ENCODE assay signal across 26 mouse cellular contexts in the genomic region with DNA sequence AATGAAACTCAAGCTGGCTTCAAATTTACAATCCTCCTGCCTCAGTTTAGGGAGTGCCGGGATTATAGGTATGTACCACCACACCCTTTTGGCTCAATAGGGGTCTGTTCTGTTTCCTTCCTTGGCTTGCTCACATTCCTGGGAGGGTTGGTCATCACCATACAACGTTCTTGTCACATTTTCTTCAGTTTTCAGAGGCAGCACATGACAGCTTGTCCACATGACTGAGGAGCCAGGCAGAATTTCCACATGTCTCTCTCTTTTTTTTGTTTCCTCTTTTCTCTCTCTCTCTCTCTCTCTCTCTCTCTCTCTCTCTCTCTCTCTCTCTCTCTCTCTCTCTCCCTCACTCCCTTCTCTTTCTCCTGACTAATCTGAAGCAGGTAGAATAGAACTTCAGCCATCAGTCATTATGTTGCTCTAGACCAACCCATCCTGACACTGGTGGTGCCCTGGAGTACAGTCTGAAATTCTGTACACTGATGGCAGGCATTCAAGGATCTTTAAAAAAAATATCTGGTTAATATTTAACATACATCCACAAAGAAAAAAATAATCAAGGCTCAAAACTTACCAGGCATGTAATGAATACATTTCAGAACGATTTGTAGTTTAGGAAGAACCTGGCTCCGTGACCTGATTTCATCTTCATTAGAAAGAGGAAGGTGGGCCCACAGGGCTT. TPM values are rescaled to one million over a fixed set of nuclear protein-coding genes. Genes with fewer than 3 reads are reported as not detected.
A peak's percentile ranks its signal among the peaks of the same experiment; 100 is the strongest.
DNase-seq lines count a peak whose midpoint lies in the region; ATAC-seq and TF ChIP-seq lines count a peak whose summit lies in the region.
"Had no signal": no experiment of that assay in that cellular context is flagged by ENCODE, and none has a peak within 500 bp of the region (broad histone marks: within the 10 kb centered on the region; RNA-seq: fewer than 3 reads in every experiment).

No protein-coding gene starts in this region.

- no peak overlapping the region for H3K4me3 ChIP-seq in bone marrow macrophage, adult 2 months (ENCODE audit: insufficient read depth, low read length)
- H3K4me3 ChIP-seq in midbrain, embryonic 15.5 days, result no peak overlapping the region
- H3K4me3 ChIP-seq: embryonic facial prominence, embryonic 15.5 days; midbrain, embryonic 13.5 days had no signal

- H3K36me3 ChIP-seq in midbrain, embryonic 15.5 days (replicated peaks), result no peaks in the 10 kb centered on the region
- H3K36me3 ChIP-seq: embryonic facial prominence, embryonic 15.5 days; midbrain, embryonic 13.5 days had no signal

- peaks cover 63% of the 10 kb centered on the region for H3K4me1 ChIP-seq in bone marrow macrophage, adult 2 months (ENCODE audit: control insufficient read depth, insufficient read depth, low read length)
- H3K4me1 ChIP-seq in midbrain, embryonic 15.5 days, result no peaks in the 10 kb centered on the region

- 78% methylated on average over 4 of the region's 4 CpGs for WGBS in midbrain, embryonic 15.5 days

- no peak for TF ChIP-seq POLR2A in bone marrow macrophage, adult 2 months (IDR thresholded peaks at IDR 0.05; ENCODE audit: borderline replicate concordance, low read depth, low read length)

- H3K27me3 ChIP-seq in midbrain, embryonic 15.5 days (replicated peaks), result no peaks in the 10 kb centered on the region
- H3K27me3 ChIP-seq: embryonic facial prominence, embryonic 15.5 days; midbrain, embryonic 13.5 days had no signal

- H3K9me3 ChIP-seq in midbrain, embryonic 15.5 days, result no peaks in the 10 kb centered on the region
- H3K9me3 ChIP-seq: embryonic facial prominence, embryonic 15.5 days; midbrain, embryonic 13.5 days had no signal

- H3K4me2 ChIP-seq in midbrain, embryonic 15.5 days, result no peak overlapping the region
- H3K4me2 ChIP-seq: embryonic facial prominence, embryonic 15.5 days; midbrain, embryonic 13.5 days had no signal

- no peak for TF ChIP-seq CTCF in bone marrow macrophage, adult 2 months (IDR thresholded peaks at IDR 0.05; ENCODE audit: low read depth, low read length)

- ATAC-seq in midbrain, embryonic 15.5 days (replicated peaks), result no peak
- ATAC-seq: midbrain, embryonic 13.5 days had no signal

- H3K27ac ChIP-seq in bone marrow macrophage, adult 2 months (ENCODE audit: insufficient read depth, low read depth, low read length), result peak overlapping the region; percentile 93
- no peak overlapping the region for H3K27ac ChIP-seq in midbrain, embryonic 15.5 days
- H3K27ac ChIP-seq: embryonic facial prominence, embryonic 15.5 days; kidney, postnatal 0 days; liver, embryonic 14.5 days; midbrain, embryonic 13.5 days had no signal

- DNase-seq in kidney, postnatal 14 days, result peak; percentile 25
- DNase-seq in kidney, adult 18-20 months, result no peak
- DNase-seq in 3134 (ENCODE audit: extremely low read depth, insufficient read length, low spot score) (peak; percentile 55), 3T3-L1 (ENCODE audit: low read depth, low spot score) (peak; percentile 77)
- DNase-seq in retina, embryonic 14.5 days (ENCODE audit: low spot score), result no peak
- no peak for DNase-seq in heart, adult 11 months
- DNase-seq: adrenal gland, adult 8-10 months; cerebellum, adult 11-12 months; cerebellum, postnatal 14 days; embryo, embryonic 11 days; layer of hippocampus, adult 9-11 months; right cerebral cortex, postnatal 14 days; spleen, adult 18-20 months; thymus, adult 2 months had no signal

- H3K9ac ChIP-seq in midbrain, embryonic 15.5 days, result no peak overlapping the region
- H3K9ac ChIP-seq: embryonic facial prominence, embryonic 15.5 days; liver, embryonic 14.5 days; midbrain, embryonic 13.5 days had no signal

RNA-seq across cellular contexts. Expression of a gene that starts 10.6 kb away (rescaled TPM):
- not detected in 2 replicates for polyA plus RNA-seq in bone marrow macrophage, adult 2 months (2012; ENCODE audit: insufficient read depth, insufficient read length, missing spikeins)
- not detected in 2 replicates for polyA plus RNA-seq in midbrain, embryonic 15.5 days (2015; fragmentation: Nextera tagmentation; extraction: Ambion mirVana)
- polyA plus RNA-seq: brain, embryonic 14.5 days; forebrain, embryonic 11.5 days; hindbrain, embryonic 11.5 days; kidney, postnatal 0 days; limb, embryonic 11.5 days; liver, embryonic 14.5 days; midbrain, embryonic 13.5 days; neural tube, embryonic 14.5 days; stomach, embryonic 14.5 days had no signal

RNA-seq across cellular contexts. Expression of a gene that starts 58.3 kb away (rescaled TPM):
- 4.0 and 6.0 TPM in 2 replicates for polyA plus RNA-seq in bone marrow macrophage, adult 2 months (2012; ENCODE audit: insufficient read depth, insufficient read length, missing spikeins)
- 20.3 and 24.1 TPM in 2 replicates for polyA plus RNA-seq in midbrain, embryonic 15.5 days (2015; fragmentation: Nextera tagmentation; extraction: Ambion mirVana)

Comparison
In these comparisons a context has a peak if more than half of its experiments do, and no peak if none do; other contexts are left out.
1. DNase-seq: peak in kidney, postnatal 14 days (single experiment), 3134 (single experiment) and 3T3-L1 (single experiment); none in kidney, adult 18-20 months (single experiment), retina, embryonic 14.5 days (single experiment) and heart, adult 11 months (single experiment).